Mouse (Mus musculus): ENCODE data around the gene Rft1. TPM values are rescaled to one million over a fixed set of nuclear protein-coding genes. Genes with fewer than 3 reads are reported as not detected.
"Not testable (repeated sequence)": the region's sequence is repeated elsewhere in the genome, so short reads cannot be mapped to it uniquely, and the experiment has no call there.

Gene Rft1
- polyA plus RNA-seq, 1 experiment from 2014 or later = 10.3 TPM

- Histone ChIP-seq H3K4me2 (no peak overlapping the region), H3K4me1 (no peaks in the 10 kb centered on the region), H3K36me3 (no peaks in the 10 kb centered on the region), H3K9ac (no peak overlapping the region), H3K4me3 (no peak overlapping the region), H3K27ac (replicated peaks) (no peak overlapping the region), H3K9me3 (no peaks in the 10 kb centered on the region), H3K27me3 (replicated peaks) (peaks cover 3% of the 10 kb centered on the region; the same call in 1 of the 2 replicates)
- WGBS = 74% methylated on average over 8 of the region's 8 CpGs
- ATAC-seq (ENCODE audit: extremely low read depth, insufficient number of reproducible peaks, low FRiP score, low TSS enrichment) = no peak
Observed at GRCm38 (mm10) chr14:30704098-30704855, 50.1 kb downstream of the Rft1 start.

- peaks cover 7% of the 10 kb centered on the region for H3K4me1 ChIP-seq
- ATAC-seq (ENCODE audit: extremely low read depth, insufficient number of reproducible peaks, low FRiP score, low TSS enrichment) = no peak
- no peak overlapping the region for H3K27ac ChIP-seq (replicated peaks)
- no peaks in the 10 kb centered on the region for H3K36me3 ChIP-seq
- no peak overlapping the region for H3K4me3 ChIP-seq
- H3K9ac ChIP-seq = no peak overlapping the region
- peaks cover 7% of the 10 kb centered on the region for H3K27me3 ChIP-seq (replicated peaks)
- H3K9me3 ChIP-seq = no peaks in the 10 kb centered on the region
- WGBS = 92% methylated on average over 2 of the region's 2 CpGs
- no peak overlapping the region for H3K4me2 ChIP-seq
Observed at GRCm38 (mm10) chr14:30711892-30712291, 57.7 kb downstream of the Rft1 start.

GRCm38 (mm10) chr14:30713769-30714168, 59.6 kb downstream of the Rft1 start:
- H3K9me3 ChIP-seq = no peaks in the 10 kb centered on the region
- H3K27me3 ChIP-seq (replicated peaks) = peaks cover 7% of the 10 kb centered on the region
- 74% methylated on average over 1 of the region's 1 CpGs for WGBS
- no peak overlapping the region for H3K4me2 ChIP-seq
- no peak overlapping the region for H3K27ac ChIP-seq (replicated peaks)
- H3K9ac ChIP-seq = no peak overlapping the region
- peaks cover 12% of the 10 kb centered on the region for H3K4me1 ChIP-seq
- no peaks in the 10 kb centered on the region for H3K36me3 ChIP-seq
- no peak for ATAC-seq (ENCODE audit: extremely low read depth, insufficient number of reproducible peaks, low FRiP score, low TSS enrichment)
- no peak overlapping the region for H3K4me3 ChIP-seq

DNA sequence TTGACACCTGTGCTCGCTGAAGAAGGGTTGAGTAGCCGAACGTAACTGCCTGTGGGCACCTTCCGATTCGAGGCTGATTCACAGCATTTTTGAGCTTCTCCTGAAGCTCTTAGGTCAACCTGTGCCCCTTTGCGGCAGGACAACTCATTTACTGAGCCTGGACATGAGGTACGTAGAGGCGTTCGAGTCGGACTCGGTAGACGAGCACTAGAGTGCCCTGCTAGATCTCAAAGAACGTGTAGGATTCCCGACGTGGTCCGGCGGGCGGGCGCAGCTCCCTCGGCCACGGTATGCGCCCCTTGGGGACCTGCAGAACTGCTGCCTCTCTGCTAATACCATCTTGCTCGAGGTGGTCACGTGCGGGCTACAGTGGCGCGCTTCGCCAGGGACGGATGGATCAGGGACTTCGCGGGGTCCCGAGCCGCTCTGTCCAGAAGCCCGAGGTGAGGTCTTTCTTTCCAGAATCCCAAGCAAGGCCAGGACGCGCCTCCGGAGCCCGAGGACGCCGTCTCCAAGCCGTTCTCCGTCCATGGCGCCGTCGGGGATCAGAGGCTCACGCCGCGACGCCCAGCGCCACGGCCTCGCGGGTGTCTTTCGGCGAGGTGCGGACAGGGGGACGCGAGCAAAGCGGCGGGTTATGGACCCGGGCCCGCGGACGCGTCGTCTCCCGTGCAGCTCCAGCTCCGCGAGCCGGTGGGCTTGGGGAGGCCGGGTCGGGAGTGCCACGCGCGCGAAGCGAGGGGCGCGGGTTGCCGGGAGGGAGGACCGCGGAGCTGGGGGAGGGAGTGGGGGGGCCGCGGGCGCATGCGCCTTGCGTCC, 60.8 kb downstream of the Rft1 start, which contains the start of gene Sfmbt1:
Gene Sfmbt1 (plus strand): TSS at position 51 of the 819 bp plus-strand sequence.
- Histone ChIP-seq H3K36me3 (no peaks in the 10 kb centered on the region), H3K4me2 (peak within 1 kb of the TSS; percentile 92), H3K27ac (replicated peaks) (peak within 1 kb of the TSS; percentile 86), H3K9me3 (no peaks in the 10 kb centered on the region), H3K4me1 (peaks cover 12% of the 10 kb centered on the region), H3K4me3 (peak within 1 kb of the TSS; percentile 93), H3K27me3 (replicated peaks) (peaks cover 7% of the 10 kb centered on the region), H3K9ac (peak within 1 kb of the TSS; percentile 94)
- ATAC-seq (ENCODE audit: extremely low read depth, insufficient number of reproducible peaks, low FRiP score, low TSS enrichment) = peak; percentile 29; the same call in 1 of the 2 replicates
- WGBS = 3% methylated on average over 75 of the region's 87 CpGs

GRCm38 (mm10) chr14:30715618-30716050, 61.5 kb downstream of the Rft1 start:
- no peaks in the 10 kb centered on the region for H3K9me3 ChIP-seq
- H3K4me3 ChIP-seq = peak overlapping the region; percentile 93
- under 1% methylated on average over 67 of the region's 68 CpGs for WGBS
- H3K27ac ChIP-seq (replicated peaks) = peak overlapping the region; percentile 86
- H3K9ac ChIP-seq = peak overlapping the region; percentile 94
- peak; percentile 74 for ATAC-seq (ENCODE audit: extremely low read depth, insufficient number of reproducible peaks, low FRiP score, low TSS enrichment)
- H3K36me3 ChIP-seq = no peaks in the 10 kb centered on the region
- peak overlapping the region; percentile 92 for H3K4me2 ChIP-seq
- H3K4me1 ChIP-seq = peaks cover 12% of the 10 kb centered on the region
- peaks cover 7% of the 10 kb centered on the region for H3K27me3 ChIP-seq (replicated peaks)

DNA sequence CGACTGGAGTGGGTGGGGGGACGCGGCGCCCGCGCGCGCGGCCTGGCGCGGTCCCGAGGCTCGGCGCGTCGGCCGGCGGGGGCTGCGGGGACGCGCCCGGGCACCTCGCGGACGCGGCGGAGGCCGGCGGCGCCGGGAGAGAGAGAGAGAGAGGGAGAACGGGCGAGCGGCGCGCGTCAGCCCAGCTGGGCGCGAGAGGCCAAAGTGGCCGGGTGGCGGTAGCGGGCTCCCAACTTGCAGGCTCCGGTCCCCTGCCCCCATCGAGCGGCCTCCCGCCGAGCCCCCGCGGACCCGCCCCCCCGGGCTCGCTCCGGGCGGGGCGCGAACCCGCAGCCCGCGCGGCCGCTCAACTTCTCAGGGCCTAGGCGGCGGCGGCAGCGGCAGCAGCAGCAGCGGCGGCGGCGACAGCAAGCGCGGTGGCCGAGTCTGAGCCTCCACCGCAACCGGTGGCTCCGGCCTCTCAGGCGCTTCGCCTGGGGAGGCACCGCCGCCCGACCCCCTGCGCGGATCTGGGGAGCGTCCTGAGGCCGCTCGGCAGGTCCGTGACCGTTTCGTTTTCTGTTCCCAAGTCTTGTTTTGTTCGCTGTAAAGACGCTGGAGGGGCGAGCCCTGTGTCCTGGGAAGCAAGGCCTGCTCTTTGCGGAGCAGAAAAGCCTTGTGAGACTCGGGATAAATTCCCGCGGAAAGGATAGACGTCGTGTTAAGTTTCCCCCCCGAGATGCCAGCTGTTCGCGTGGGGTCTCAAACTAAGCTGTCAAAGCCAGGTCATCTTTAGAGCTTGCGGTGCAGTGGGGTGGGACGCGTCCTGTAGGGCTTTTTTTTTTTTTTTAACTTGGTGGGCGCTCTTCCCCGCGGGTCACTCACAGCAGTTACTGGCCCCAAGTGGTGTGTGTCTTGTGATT, 62.1 kb downstream of the Rft1 start:
- H3K27ac ChIP-seq (replicated peaks) = peak overlapping the region; percentile 86
- no peaks in the 10 kb centered on the region for H3K36me3 ChIP-seq
- peak overlapping the region; percentile 93 for H3K4me3 ChIP-seq
- peaks cover 12% of the 10 kb centered on the region for H3K4me1 ChIP-seq
- peaks cover 7% of the 10 kb centered on the region for H3K27me3 ChIP-seq (replicated peaks)
- peak; percentile 48 for ATAC-seq (ENCODE audit: extremely low read depth, insufficient number of reproducible peaks, low FRiP score, low TSS enrichment)
- no peaks in the 10 kb centered on the region for H3K9me3 ChIP-seq
- under 1% methylated on average over 65 of the region's 106 CpGs for WGBS
- peak overlapping the region; percentile 94 for H3K9ac ChIP-seq
- H3K4me2 ChIP-seq = peak overlapping the region; percentile 92

GRCm38 (mm10) chr14:30716953-30717285, 62.8 kb downstream of the Rft1 start:
- peak overlapping the region; percentile 92 for H3K4me2 ChIP-seq
- H3K9ac ChIP-seq = peak overlapping the region; percentile 94
- peaks cover 12% of the 10 kb centered on the region for H3K4me1 ChIP-seq
- no peaks in the 10 kb centered on the region for H3K9me3 ChIP-seq
- H3K36me3 ChIP-seq = no peaks in the 10 kb centered on the region
- peak overlapping the region; percentile 93 for H3K4me3 ChIP-seq
- peaks cover 7% of the 10 kb centered on the region for H3K27me3 ChIP-seq (replicated peaks)
- WGBS = 14% methylated on average over 7 of the region's 7 CpGs
- no peak for ATAC-seq (ENCODE audit: extremely low read depth, insufficient number of reproducible peaks, low FRiP score, low TSS enrichment)
- H3K27ac ChIP-seq (replicated peaks) = no peak overlapping the region

DNA sequence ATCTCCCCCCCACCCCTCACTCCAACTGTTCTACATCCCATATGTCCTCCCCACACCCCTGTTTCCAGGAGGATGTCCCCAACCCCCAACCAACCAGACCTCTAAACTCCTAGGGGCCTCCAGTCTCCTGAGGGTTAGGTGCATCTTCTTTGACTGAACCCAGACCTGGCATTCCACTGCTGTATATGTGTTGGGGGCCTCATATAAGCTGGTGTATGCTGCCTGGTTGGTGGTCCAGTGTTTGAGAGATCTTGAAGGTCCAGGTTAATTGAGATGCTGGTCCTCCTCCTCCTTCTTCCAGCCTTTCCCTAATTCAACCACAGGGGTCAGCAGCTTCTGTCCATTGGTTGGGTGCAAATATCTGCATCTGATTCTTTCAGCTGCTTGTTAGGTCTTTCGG, 64.5 kb downstream of the Rft1 start:
- H3K36me3 ChIP-seq; H3K4me3 ChIP-seq; H3K9me3 ChIP-seq; ATAC-seq (ENCODE audit: extremely low read depth, insufficient number of reproducible peaks, low FRiP score, low TSS enrichment); H3K4me2 ChIP-seq; H3K27ac ChIP-seq (replicated peaks); H3K9ac ChIP-seq; H3K27me3 ChIP-seq (replicated peaks): not testable (repeated sequence)
- 96% methylated on average over 1 of the region's 1 CpGs for WGBS
- peaks cover 14% of the 10 kb centered on the region for H3K4me1 ChIP-seq

- no peak overlapping the region for H3K9ac ChIP-seq
- ATAC-seq (ENCODE audit: extremely low read depth, insufficient number of reproducible peaks, low FRiP score, low TSS enrichment) = no peak
- WGBS = 43% methylated on average over 1 of the region's 1 CpGs
Observed at GRCm38 (mm10) chr14:30719514-30719913, 65.4 kb downstream of the Rft1 start.

DNA sequence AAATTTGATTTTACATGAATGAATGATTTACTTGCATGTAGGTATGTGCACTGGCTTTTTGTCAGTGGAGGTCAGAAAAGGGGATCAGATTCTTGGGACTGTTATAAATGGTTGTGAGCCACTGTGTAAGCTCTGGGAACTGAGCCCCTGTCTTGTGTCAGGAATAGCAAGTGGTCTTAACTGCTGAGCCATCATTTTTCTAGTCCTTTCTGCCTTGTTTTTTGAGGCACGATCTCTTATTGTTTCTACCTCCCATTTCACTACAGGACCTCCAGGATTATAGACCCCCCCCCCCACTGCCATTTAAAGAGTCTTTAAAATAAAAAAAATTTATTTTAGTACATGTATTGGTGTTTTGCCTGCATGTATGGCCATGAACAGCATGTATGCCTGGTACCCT, 67.7 kb downstream of the Rft1 start:
- no peaks in the 10 kb centered on the region for H3K9me3 ChIP-seq
- no peaks in the 10 kb centered on the region for H3K36me3 ChIP-seq
- no peak overlapping the region for H3K27ac ChIP-seq (replicated peaks)
- WGBS = 73% methylated on average over 1 of the region's 1 CpGs
- no peak overlapping the region for H3K4me3 ChIP-seq
- H3K4me1 ChIP-seq = peaks cover 8% of the 10 kb centered on the region
- ATAC-seq (ENCODE audit: extremely low read depth, insufficient number of reproducible peaks, low FRiP score, low TSS enrichment) = no peak
- H3K4me2 ChIP-seq = no peak overlapping the region
- no peaks in the 10 kb centered on the region for H3K27me3 ChIP-seq (replicated peaks)
- H3K9ac ChIP-seq = no peak overlapping the region

More at GRCm38 (mm10) chr14:30719514-30719913, 65.4 kb downstream of the Rft1 start:
- Histone ChIP-seq H3K4me3 (no peak overlapping the region), H3K4me2 (no peak overlapping the region), H3K27me3 (replicated peaks) (peaks cover 4% of the 10 kb centered on the region), H3K4me1 (peaks cover 14% of the 10 kb centered on the region), H3K36me3 (no peaks in the 10 kb centered on the region), H3K27ac (replicated peaks) (no peak overlapping the region), H3K9me3 (no peaks in the 10 kb centered on the region)

GRCm38 (mm10) chr14:30722406-30722805, 68.2 kb downstream of the Rft1 start:
- no peak overlapping the region for H3K27ac ChIP-seq (replicated peaks)
- H3K9ac ChIP-seq = no peak overlapping the region
- 0 out of 2 replicates have a peak, but pooled peaks cover 5% of the 10 kb centered on the region for H3K4me1 ChIP-seq
- WGBS = 72% methylated on average over 5 of the region's 5 CpGs
- ATAC-seq (ENCODE audit: extremely low read depth, insufficient number of reproducible peaks, low FRiP score, low TSS enrichment) = no peak
- no peaks in the 10 kb centered on the region for H3K36me3 ChIP-seq
- no peaks in the 10 kb centered on the region for H3K27me3 ChIP-seq (replicated peaks)
- H3K4me2 ChIP-seq = no peak overlapping the region
- no peaks in the 10 kb centered on the region for H3K9me3 ChIP-seq
- H3K4me3 ChIP-seq = no peak overlapping the region
